Mouse (Mus musculus) heart, adult 2 months (tissue): Measurements from ENCODE around the gene Srsf2. TPM values are rescaled to one million over a fixed set of nuclear protein-coding genes. Genes with fewer than 3 reads are reported as not detected.

Experiments used
- DNase-seq, 2 experiments: peaks; one replicate each; pipeline ENCODE4 v3.0.0; 2021
- H3K27ac ChIP-seq: fragments of 200-600 bp; 2 replicates; pipeline ENCODE4 v1.8.1; 2022
- H3K27me3 ChIP-seq: fragments of 200-500 bp; 2 replicates; pipeline ENCODE4 v1.6.1; 2012; ENCODE audit warnings: mild to moderate bottlenecking, low read length, inconsistent platforms, mixed read lengths; ENCODE audit not compliant: control insufficient read depth, insufficient read depth
- H3K36me3 ChIP-seq: fragments of 200-500 bp; 2 replicates; pipeline ENCODE4 v1.6.1; 2012; ENCODE audit warnings: low read length, inconsistent platforms; ENCODE audit not compliant: control insufficient read depth, insufficient read depth
- H3K4me1 ChIP-seq: fragments of 200-500 bp; 2 replicates; pipeline ENCODE4 v1.6.1; 2011; ENCODE audit warnings: low read length; ENCODE audit not compliant: control insufficient read depth, insufficient read depth
- H3K4me3 ChIP-seq: fragments of 200-600 bp; 2 replicates; pipeline ENCODE4 v1.8.1; 2022
- H3K79me2 ChIP-seq: fragments of 200-500 bp; replicated peaks from 2 replicates; pipeline ENCODE4 v1.6.1; 2012; ENCODE audit warnings: mild to moderate bottlenecking, inconsistent platforms, low read length, moderate library complexity, mixed read lengths; ENCODE audit not compliant: control insufficient read depth, insufficient read depth
- H3K9ac ChIP-seq: fragments of 200-500 bp; 2 replicates; pipeline ENCODE4 v1.6.1; 2012; ENCODE audit warnings: low read depth, mild to moderate bottlenecking, control low read depth, inconsistent platforms, low read length, mixed read lengths
- CTCF ChIP-seq: fragments of 200-600 bp; IDR thresholded peaks from 2 replicates; pipeline ENCODE4 v1.8.1; 2022; ENCODE audit warnings: antibody characterized with exemption, mild to moderate bottlenecking, moderate library complexity
- EP300 ChIP-seq: fragments of 200-500 bp; IDR thresholded peaks from 2 replicates; pipeline ENCODE4 v1.6.1; 2011; ENCODE audit warnings: low read depth, low read length, control low read depth; ENCODE audit not compliant: insufficient read depth
- POLR2A ChIP-seq: fragments of 200-500 bp; IDR thresholded peaks from 2 replicates; pipeline ENCODE4 v1.6.1; 2011; ENCODE audit warnings: mild to moderate bottlenecking, low read depth, low read length, control low read depth; ENCODE audit not compliant: insufficient read depth
- WGBS: fragments of 180-500 bp; shearing (Covaris S2); methylation state at CpG from one replicate; pipeline ENCODE4 v1.1.7; 2018; 5-methylcytosine and 5-hydroxymethylcytosine counted together
- intact Hi-C: fragments of 180-260 bp; cut with DNase I; formaldehyde crosslinking; loops from one replicate; pipeline ENCODE4 v1.15.1; 2025
- polyA plus RNA-seq: library from polyadenylated mRNA; depleted of rRNA; stranded (reverse); fragments of >200 nt; gene quantifications from 2 replicates; pipeline ENCODE4 v1.2.3, GENCODE M21; 2012
- total RNA-seq, 2 experiments: library from RNA; stranded (reverse); gene quantifications; 2 replicates each; pipeline ENCODE4 v1.2.3; 2021

The Srsf2 gene
- total and polyA plus RNA-seq, 3 experiments, result 91.4 to 158 (median 104) TPM

DNA sequence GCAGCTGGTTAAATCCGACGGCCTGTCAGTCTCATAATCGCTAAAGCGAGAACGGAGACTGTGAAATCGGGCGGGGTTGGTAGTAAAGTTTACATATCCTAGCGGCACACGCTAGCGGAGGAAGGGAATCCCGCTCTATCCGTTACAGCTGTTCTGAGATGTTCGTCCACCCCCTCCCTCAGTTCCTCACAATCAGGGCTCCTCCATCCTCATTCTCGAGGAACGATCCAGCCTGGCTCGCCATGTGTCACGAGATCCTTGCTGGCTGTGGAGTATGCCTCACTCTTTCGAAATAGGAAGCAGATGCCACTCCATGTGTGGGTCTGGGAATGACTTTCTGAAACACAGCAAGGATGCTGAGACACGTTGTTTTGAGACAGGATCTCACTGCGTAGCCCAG is 21.1 kb upstream of the Srsf2 start:
- intact Hi-C loops, result no loop called here

DNA sequence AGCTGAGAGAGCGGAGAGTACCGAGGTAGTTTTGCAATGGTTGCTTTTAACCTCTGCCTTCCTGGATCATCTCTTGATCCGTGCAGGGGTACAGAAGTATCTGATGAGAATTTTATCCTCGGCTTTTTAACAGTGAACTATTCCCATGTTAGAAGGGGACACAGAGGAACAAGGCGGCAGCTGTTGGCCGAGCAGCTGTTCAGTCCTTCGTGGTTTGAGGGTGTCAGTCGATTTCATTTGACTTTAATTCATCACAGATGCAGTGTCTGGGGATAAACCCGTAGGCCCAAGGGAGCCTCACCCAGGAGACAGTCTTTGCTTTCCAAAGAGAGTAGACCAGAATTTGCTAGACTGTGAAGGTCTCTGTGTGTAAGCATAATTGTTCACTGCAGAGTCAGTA is 18.6 kb upstream of the Srsf2 start:
- WGBS, result 86% methylated on average over 9 of the region's 9 CpGs
- Histone ChIP-seq H3K27me3 (no peaks in the 10 kb centered on the region), H3K4me3 (no peak overlapping the region), H3K9ac (no peak overlapping the region), H3K36me3 (no peaks in the 10 kb centered on the region), H3K27ac (no peak overlapping the region), H3K4me1 (no peaks in the 10 kb centered on the region), H3K79me2 (no peaks in the 10 kb centered on the region)
- DNase-seq, result no peak
- TF ChIP-seq CTCF, result no peak
- no peak for TF ChIP-seq EP300
- TF ChIP-seq POLR2A, result no peak
- intact Hi-C loops, result no loop called here

More for the DNA sequence above, 21.1 kb upstream of the Srsf2 start:
- no peaks in the 10 kb centered on the region for H3K4me1 ChIP-seq
- TF ChIP-seq POLR2A, result no peak
- TF ChIP-seq EP300, result no peak
- no peak for TF ChIP-seq CTCF
- H3K27me3 ChIP-seq, result no peaks in the 10 kb centered on the region
- no peaks in the 10 kb centered on the region for H3K79me2 ChIP-seq
- WGBS, result 93% methylated on average over 20 of the region's 20 CpGs
- no peak overlapping the region for H3K9ac ChIP-seq
- no peak overlapping the region for H3K27ac ChIP-seq
- no peaks in the 10 kb centered on the region for H3K36me3 ChIP-seq
- DNase-seq, result no peak
- no peak overlapping the region for H3K4me3 ChIP-seq

DNA sequence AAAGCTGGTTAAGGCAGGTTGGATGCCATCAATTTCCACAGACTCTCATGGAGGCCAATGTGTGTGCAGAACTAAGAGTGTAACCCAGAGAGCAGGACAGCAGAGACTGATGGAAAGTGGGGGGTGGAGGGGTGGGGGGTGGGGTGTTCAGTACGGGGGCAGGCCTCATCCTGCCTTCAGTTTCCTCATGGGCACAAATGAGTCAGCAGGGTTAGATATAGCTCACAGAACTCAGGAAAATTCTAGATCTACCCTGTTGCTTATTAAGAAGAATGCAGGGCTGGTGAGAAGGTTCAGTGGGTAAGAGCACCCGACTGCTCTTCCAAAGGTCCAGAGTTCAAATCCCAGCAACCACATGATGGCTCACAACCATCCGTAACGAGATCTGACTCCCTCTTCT is 16.7 kb upstream of the Srsf2 start:
- Histone ChIP-seq H3K27me3 (no peaks in the 10 kb centered on the region), H3K4me1 (0 out of 2 replicates have a peak, but pooled peaks cover under 1% of the 10 kb centered on the region), H3K27ac (no peak overlapping the region), H3K79me2 (no peaks in the 10 kb centered on the region), H3K4me3 (no peak overlapping the region), H3K36me3 (peaks cover 2% of the 10 kb centered on the region; the same call in 1 of the 2 replicates), H3K9ac (no peak overlapping the region)
- no peak for DNase-seq
- intact Hi-C loops, result no loop called here
- TF ChIP-seq POLR2A, result no peak
- no peak for TF ChIP-seq EP300
- TF ChIP-seq CTCF, result no peak
- WGBS, result 78% methylated on average over 4 of the region's 4 CpGs

DNA sequence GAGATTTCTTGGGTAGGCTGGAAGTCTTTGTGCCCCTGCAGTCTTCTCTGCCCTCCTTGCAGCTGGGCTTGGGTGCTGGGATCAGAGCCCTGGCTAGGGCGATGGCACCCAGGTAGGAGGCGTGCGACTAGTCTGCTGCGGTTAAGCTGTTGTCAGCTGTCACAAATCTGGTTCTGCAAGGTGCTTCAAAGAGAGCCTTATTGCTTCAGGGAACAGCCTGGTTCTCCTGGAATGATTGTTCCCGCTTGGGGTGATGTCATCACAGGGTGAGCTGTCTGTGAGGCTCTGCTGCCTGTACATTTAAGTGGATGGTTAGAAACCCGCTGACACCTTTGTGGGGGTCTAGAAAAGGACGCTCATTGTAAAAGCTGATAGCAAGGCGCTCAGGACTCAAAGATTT is 16.3 kb upstream of the Srsf2 start:
- H3K9ac ChIP-seq, result no peak overlapping the region
- no peak overlapping the region for H3K4me3 ChIP-seq
- intact Hi-C loops, result no loop called here
- H3K79me2 ChIP-seq, result no peaks in the 10 kb centered on the region
- H3K4me1 ChIP-seq, result peaks cover 4% of the 10 kb centered on the region; the same call in 1 of the 2 replicates
- TF ChIP-seq POLR2A (no peak), CTCF (no peak), EP300 (no peak)
- H3K27ac ChIP-seq, result no peak overlapping the region
- 92% methylated on average over 8 of the region's 8 CpGs for WGBS
- H3K36me3 ChIP-seq, result peaks cover 2% of the 10 kb centered on the region; the same call in 1 of the 2 replicates
- DNase-seq, result no peak
- H3K27me3 ChIP-seq, result no peaks in the 10 kb centered on the region

- 0 out of 2 replicates have a peak, but pooled peaks have one; percentile 28 for TF ChIP-seq POLR2A
- no peak for TF ChIP-seq CTCF
- TF ChIP-seq EP300, result peak; percentile 45; the same call in 1 of the 2 replicates
- Histone ChIP-seq H3K9ac (no peak overlapping the region), H3K4me1 (peaks cover 6% of the 10 kb centered on the region; the same call in 1 of the 2 replicates), H3K27me3 (no peaks in the 10 kb centered on the region), H3K27ac (peak overlapping the region; percentile 49), H3K4me3 (no peak overlapping the region), H3K79me2 (no peaks in the 10 kb centered on the region), H3K36me3 (peaks cover 2% of the 10 kb centered on the region; the same call in 1 of the 2 replicates)
- WGBS, result 49% methylated on average over 3 of the region's 3 CpGs
- intact Hi-C loops, result no loop called here
- peak; percentile 61 to 83 for DNase-seq
Observed at GRCm38 (mm10) chr11:116868129-116868528, 15.2 kb upstream of the Srsf2 start.

DNA sequence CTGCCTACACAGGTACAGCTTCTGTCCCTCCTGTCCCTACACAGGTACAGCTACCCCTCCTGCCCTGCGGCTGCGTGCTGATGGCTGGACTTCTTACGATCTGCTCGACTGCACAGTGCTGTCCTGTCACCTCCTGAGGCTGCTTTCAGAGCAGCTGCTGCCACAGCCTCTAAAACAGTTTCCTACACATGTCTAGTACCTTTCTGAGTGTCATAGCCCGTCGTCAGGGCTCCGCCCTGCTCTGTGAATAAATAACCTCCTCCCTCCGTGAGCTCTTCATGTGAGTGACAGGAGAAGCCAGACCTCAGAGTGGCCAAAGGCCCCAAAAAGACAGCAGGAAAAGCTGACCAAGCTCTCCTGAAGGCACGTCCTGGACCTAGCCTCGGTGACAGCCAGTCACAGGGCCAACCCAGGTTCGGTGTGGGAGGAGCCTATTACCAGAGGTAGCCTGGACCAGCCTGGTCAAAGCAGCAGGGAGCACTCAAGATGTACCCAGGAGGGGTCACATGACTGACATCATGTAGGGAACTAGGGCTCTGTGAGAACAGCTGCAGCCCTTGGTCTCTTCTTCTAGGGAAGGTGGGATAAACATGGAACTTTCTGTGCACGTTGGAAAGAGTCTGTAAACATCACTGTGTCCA is 13.2 kb upstream of the Srsf2 start:
- Histone ChIP-seq H3K27me3 (no peaks in the 10 kb centered on the region), H3K36me3 (peaks cover 2% of the 10 kb centered on the region; the same call in 1 of the 2 replicates), H3K4me3 (no peak overlapping the region), H3K27ac (no peak overlapping the region), H3K79me2 (no peaks in the 10 kb centered on the region), H3K4me1 (peaks cover 6% of the 10 kb centered on the region; the same call in 1 of the 2 replicates), H3K9ac (no peak overlapping the region)
- intact Hi-C loops, result no loop called here
- no peak for DNase-seq
- TF ChIP-seq EP300 (no peak), CTCF (no peak), POLR2A (no peak)
- 81% methylated on average over 12 of the region's 12 CpGs for WGBS
